Comparison of ENCODE assay signal across 22 mouse cellular contexts in genomic region chr6:22010258-22010657, GRCm38 (mm10). TPM values are rescaled to one million over a fixed set of nuclear protein-coding genes. Genes with fewer than 3 reads are reported as not detected.
DNase-seq lines count a peak whose midpoint lies in the region; TF ChIP-seq lines count a peak whose summit lies in the region.
"Had no signal": no experiment of that assay in that cellular context is flagged by ENCODE, and none has a peak within 500 bp of the region (broad histone marks: within the 10 kb centered on the region; RNA-seq: fewer than 3 reads in every experiment).

No protein-coding gene starts in this region.

- intact Hi-C loops in gastrocnemius, adult 2 months (cut with DNase I): no loop called here

- no peaks in the 10 kb centered on the region for H3K27me3 ChIP-seq in liver, adult 2 months (ENCODE audit: control insufficient read depth, insufficient read depth, low read length)
- H3K27me3 ChIP-seq in myocyte (ENCODE audit: control insufficient read depth, insufficient read depth, insufficient read length): no peaks in the 10 kb centered on the region
- H3K27me3 ChIP-seq: forebrain, embryonic 15.5 days; midbrain, embryonic 13.5 days; neural tube, embryonic 12.5 days had no signal

- H3K79me2 ChIP-seq in liver, adult 2 months (ENCODE audit: control insufficient read depth, insufficient read depth, low read length): peaks cover 22% of the 10 kb centered on the region
- H3K79me2 ChIP-seq in myocyte (ENCODE audit: control insufficient read depth, insufficient read depth): no peaks in the 10 kb centered on the region

- 26% methylated on average over 12 of the region's 12 CpGs for WGBS in liver, adult 2 months

- H3K36me3 ChIP-seq in liver, adult 2 months (ENCODE audit: control insufficient read depth, insufficient read depth, low read length): no peaks in the 10 kb centered on the region
- H3K36me3 ChIP-seq in myocyte (ENCODE audit: control insufficient read depth, insufficient read depth): no peaks in the 10 kb centered on the region
- H3K36me3 ChIP-seq: forebrain, embryonic 15.5 days; G1E; heart, embryonic 10.5 days; hindbrain, embryonic 10.5 days; midbrain, embryonic 13.5 days; neural tube, embryonic 12.5 days had no signal

- peak overlapping the region; percentile 60 for H3K4me3 ChIP-seq in gastrocnemius, adult 2 months
- peak overlapping the region; percentile 59 for H3K4me3 ChIP-seq in liver, adult 2 months (ENCODE audit: insufficient read depth, low read depth, low read length)
- H3K4me3 ChIP-seq in myocyte: no peak overlapping the region
- H3K4me3 ChIP-seq: embryonic facial prominence, embryonic 10.5 days; forebrain, embryonic 15.5 days; heart, embryonic 10.5 days; hindbrain, embryonic 10.5 days; limb, embryonic 10.5 days; midbrain, embryonic 13.5 days; neural tube, embryonic 12.5 days had no signal

- DNase-seq in gastrocnemius, adult 2 months: peak; percentile 58
- no peak for DNase-seq in gastrocnemius, postnatal 10 days
- peak; percentile 86 for DNase-seq in liver, adult 2 months (ENCODE audit: extremely low read depth, low read depth, low spot score)
- DNase-seq in liver (no peak), A20 (ENCODE audit: low read depth, low spot score) (peak; percentile 69)
- no peak for DNase-seq in left cerebral cortex, adult 9 months (ENCODE audit: low spot score in 2 of 2)
- DNase-seq: cerebellum, adult 11-12 months; cerebellum, postnatal 10 days; right cerebral cortex, postnatal 14 days; thymus, postnatal 25 days had no signal

- no peak for TF ChIP-seq CTCF in gastrocnemius, adult 2 months (IDR thresholded peaks at IDR 0.05)
- no peak for TF ChIP-seq CTCF in liver, adult 2 months (IDR thresholded peaks at IDR 0.05; ENCODE audit: low read depth, low read length)

- H3ac ChIP-seq in myocyte (ENCODE audit: control insufficient read depth, insufficient read length): no peak overlapping the region

- peak overlapping the region; percentile 90 for H3K27ac ChIP-seq in gastrocnemius, adult 2 months
- peak overlapping the region; percentile 73 for H3K27ac ChIP-seq in liver, adult 2 months (replicated peaks; ENCODE audit: insufficient read depth, low read depth, low read length)
- H3K27ac ChIP-seq: embryonic facial prominence, embryonic 10.5 days; forebrain, embryonic 15.5 days; heart, embryonic 10.5 days; hindbrain, embryonic 10.5 days; limb, embryonic 10.5 days; macrophage; midbrain, embryonic 13.5 days; neural tube, embryonic 12.5 days had no signal

- peak overlapping the region; percentile 65 for H3K9ac ChIP-seq in liver, adult 2 months (ENCODE audit: low read depth, low read length)
- H3K9ac ChIP-seq: forebrain, embryonic 15.5 days; lung, embryonic 14.5 days; midbrain, embryonic 13.5 days; neural tube, embryonic 12.5 days had no signal

- peak overlapping the region; percentile 27 for H3K4me2 ChIP-seq in myocyte (ENCODE audit: low read depth)
- H3K4me2 ChIP-seq: forebrain, embryonic 15.5 days; liver, embryonic 11.5 days; lung, embryonic 14.5 days; midbrain, embryonic 13.5 days; neural tube, embryonic 12.5 days had no signal

- no peak for TF ChIP-seq POLR2A in liver, adult 2 months (IDR thresholded peaks at IDR 0.05; ENCODE audit: extremely low read depth, insufficient read depth, low read length)
- TF ChIP-seq POLR2A in myocyte (IDR thresholded peaks at IDR 0.05; ENCODE audit: insufficient read length, low read depth): no peak

- H3K4me1 ChIP-seq in liver, adult 2 months (ENCODE audit: control insufficient read depth, insufficient read depth, low read length): peaks cover 23% of the 10 kb centered on the region
- H3K4me1 ChIP-seq: forebrain, embryonic 15.5 days; hindbrain, embryonic 10.5 days; midbrain, embryonic 13.5 days; neural tube, embryonic 12.5 days had no signal

TF ChIP-seq in myocyte, 11 proteins besides CTCF, POLR2A, EP300 and RAD21:
- no peak for TF ChIP-seq CEBPB (IDR thresholded peaks at IDR 0.05; ENCODE audit: insufficient read depth, poor library complexity, severe bottlenecking)
- TF ChIP-seq MYOD1 (IDR thresholded peaks at IDR 0.05; ENCODE audit: control insufficient read depth in 1 of 3, insufficient read length in 2 of 3, low read depth in 2 of 3): peak in 1 of 3 experiments; percentile 26

RNA-seq across cellular contexts. Expression of gene Cped1, which starts 24.5 kb away (rescaled TPM):
- total RNA-seq in gastrocnemius, adult 2 months (2021): 10 to 100 TPM; 22.4 to 24.5 TPM
- 10 to 100 TPM; 15.9 to 27.6 TPM for total RNA-seq in gastrocnemius, postnatal 10 days (2021)
- 59.8 and 63.6 TPM in 2 replicates for total RNA-seq in liver, adult 2 months (2014; rRNA removed)
- polyA plus RNA-seq in liver, adult 2 months (2012; rRNA removed): 6.0 and 6.9 TPM in 2 replicates
- 0.79 TPM for polyA plus RNA-seq in myocyte (2012; fragmentation: generic; extraction: Trizol)
- polyA plus RNA-seq: G1E had no signal

Comparison
In these comparisons a context has a peak if more than half of its experiments do, and no peak if none do; other contexts are left out.
1. DNase-seq: peak in gastrocnemius, adult 2 months (single experiment), liver, adult 2 months (single experiment) and A20 (single experiment); none in gastrocnemius, postnatal 10 days (single experiment), liver (single experiment) and left cerebral cortex, adult 9 months (0 of 2).